Mouse (Mus musculus) cerebellum, adult (tissue): ENCODE data around the gene Fbll1.

Source experiments
- ATAC-seq: cut with Nextera tagmentation; 2 replicates; pipeline ENCODE4 v1.9.2; 2017; ENCODE audit warnings: mild to moderate bottlenecking, moderate library complexity, mixed read lengths; ENCODE audit not compliant: insufficient number of reproducible peaks, low FRiP score, low TSS enrichment

Fbll1 gene

DNA sequence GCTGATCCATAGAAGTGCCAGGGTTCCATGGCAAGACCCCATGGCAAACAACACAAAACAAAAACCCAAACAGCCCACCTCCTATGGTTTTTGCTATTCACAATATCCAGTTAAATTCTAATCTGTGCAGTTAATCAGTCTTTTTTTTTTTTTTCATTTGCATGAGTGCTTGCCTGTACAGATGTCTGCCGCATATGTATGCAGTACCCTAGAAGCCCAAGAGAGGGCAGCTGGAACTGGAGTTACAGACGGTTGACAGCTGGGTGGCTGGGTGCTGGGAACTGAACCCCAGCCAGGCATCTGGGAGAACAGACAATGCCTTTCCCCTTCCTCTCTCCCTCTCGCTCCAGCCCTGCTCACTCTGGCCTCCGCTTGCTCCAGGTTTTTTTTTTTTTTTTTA lies 14.1 kb downstream of the Fbll1 start:
- ATAC-seq: no peak

DNA sequence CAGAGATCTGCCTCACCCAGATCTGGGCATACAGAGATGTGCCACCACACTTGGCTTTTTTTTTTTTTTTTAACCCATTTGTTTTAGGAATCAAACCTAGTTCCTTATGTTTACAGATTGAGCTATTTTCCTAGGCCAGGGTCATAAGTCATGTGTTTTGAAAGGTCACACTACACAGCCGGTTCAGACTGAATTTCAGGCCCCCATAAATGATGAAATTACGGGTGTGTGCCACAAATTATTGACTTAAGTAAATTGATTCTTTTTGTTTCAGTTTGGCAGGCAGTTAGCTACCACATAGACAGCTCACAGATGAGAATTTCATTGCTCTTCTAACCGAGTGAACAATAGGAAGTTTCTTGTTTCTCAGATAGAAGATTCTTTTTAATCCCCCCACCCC lies 14.7 kb downstream of the Fbll1 start:
- no peak for ATAC-seq

DNA sequence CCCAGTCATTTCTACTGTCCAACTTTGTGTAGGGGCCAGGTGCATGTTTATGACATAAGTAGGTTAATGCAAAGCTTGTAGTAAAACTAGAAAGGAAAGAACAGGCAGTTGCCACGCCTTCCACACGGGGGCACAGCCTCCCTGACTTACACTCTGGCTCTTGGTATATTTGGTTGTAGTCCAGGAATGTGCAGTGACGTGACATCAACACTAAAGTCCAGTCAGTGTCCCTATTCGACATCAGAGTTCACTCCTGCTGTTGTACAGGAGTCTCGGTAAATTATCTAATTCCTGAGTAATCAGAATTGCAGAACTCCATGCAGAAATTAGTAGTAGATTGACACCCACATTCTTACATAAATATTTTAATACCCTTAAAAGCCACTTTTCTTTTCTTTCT lies 15.6 kb downstream of the Fbll1 start:
- no peak for ATAC-seq

GRCm38 (mm10) chr11:35782444-35782843 lies 16.2 kb downstream of the Fbll1 start:
- no peak for ATAC-seq

GRCm38 (mm10) chr11:35780336-35780735 lies 18.3 kb downstream of the Fbll1 start:
- ATAC-seq: no peak

- no peak for ATAC-seq
Observed at GRCm38 (mm10) chr11:35776452-35776851, 22.2 kb downstream of the Fbll1 start.

GRCm38 (mm10) chr11:35775606-35776005 lies 23.1 kb downstream of the Fbll1 start:
- no peak for ATAC-seq

- no peak for ATAC-seq
Observed at GRCm38 (mm10) chr11:35770741-35771504, 27.8 kb downstream of the Fbll1 start.

GRCm38 (mm10) chr11:35769746-35770437 lies 28.8 kb downstream of the Fbll1 start:
- peak; percentile 84 for ATAC-seq

DNA sequence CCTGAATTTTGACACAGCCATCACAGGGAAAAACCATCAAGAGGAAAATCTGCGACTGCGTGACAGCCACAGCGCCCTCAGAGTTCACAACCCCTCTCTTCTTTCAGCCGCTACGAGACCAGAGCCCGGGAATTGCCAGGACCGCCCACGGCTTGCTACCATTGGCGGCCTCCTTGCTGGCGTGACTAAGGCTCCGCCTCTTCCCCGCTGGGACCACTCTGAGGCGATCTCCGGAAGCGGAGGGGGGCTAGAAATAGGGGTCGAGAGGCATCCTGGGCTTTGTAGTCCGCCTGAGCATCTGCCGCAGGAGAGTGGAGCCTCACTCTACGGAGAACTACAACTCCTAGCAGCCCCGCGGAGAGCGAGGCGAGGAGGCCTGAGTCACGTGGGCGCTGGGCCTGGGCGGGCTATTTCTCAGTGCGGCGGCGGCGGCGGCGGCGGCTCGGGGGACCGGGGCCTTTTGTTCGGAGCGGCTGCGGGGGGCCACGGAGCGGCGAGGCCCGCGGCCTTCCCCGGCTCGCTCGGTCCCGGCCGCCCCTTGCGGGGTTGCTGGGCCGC lies 29.4 kb downstream of the Fbll1 start, which contains the start of gene Pank3:
TSS of gene Pank3 (plus strand) at position 297 of the 558 bp plus-strand sequence.
- peak; percentile 100 for ATAC-seq

- ATAC-seq: no peak
Observed at GRCm38 (mm10) chr11:35766845-35767244, 31.8 kb downstream of the Fbll1 start.

DNA sequence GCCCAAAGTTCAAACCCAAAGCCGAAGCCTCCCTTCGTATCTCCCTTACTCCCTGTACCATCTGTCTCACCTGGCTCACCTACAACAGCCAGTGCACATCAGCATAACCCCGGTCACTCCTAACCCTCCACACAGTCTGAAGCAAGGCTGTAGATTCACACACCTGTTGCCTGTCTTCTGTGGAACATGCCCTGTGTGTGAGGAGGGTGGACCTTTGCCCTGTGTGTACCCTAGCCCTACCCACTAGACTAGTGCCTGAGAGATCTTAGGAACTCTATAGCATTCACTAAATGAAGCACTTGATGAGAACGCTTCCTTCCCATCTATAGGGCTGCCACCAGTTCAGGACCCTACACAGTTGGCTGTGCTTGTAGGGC lies 38.1 kb downstream of the Fbll1 start:
- no peak for ATAC-seq

- ATAC-seq: no peak
Observed at GRCm38 (mm10) chr11:35760001-35760626, 38.6 kb downstream of the Fbll1 start.

DNA sequence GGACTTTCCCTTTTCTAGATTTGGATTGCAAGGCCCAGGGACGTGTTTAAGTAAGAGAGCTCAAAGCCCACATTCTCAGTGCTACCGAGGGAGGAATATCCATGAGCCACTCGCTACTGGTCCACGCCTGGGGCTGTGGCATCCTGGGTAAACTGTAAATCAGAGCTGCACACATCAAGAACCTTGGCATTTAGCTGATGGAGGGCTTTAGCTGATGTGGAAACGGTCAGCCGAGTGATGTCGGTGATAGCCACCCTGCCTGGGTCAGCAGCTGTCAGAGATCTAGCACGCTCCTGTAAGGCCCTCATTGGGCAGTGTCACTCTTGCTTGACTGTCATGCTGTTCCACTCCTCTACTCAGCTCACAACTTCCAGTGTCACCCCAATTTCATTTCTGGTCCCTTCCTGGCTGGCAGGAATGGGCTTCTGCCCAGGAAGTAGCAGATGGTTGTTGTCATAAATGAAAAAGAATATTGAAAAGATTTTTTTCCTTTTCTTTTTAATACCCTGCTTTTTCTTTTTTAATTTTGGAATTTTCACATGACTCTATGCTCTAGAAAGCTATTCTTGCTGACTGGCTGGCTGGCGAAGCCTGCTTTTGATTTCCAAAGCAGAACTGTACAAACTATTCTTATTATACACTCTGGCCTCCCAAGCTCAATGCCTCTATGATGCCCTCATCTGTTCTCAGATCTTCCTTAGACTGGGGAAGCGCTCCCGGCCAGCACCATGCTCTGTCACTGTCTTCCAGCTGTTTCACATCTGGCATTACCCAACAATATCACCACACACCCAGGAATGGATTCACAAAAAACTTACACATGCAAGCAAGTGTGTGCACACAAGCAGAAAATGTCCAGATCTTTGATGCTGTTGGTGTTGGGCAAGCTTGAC lies 42.0 kb downstream of the Fbll1 start:
- no peak for ATAC-seq

GRCm38 (mm10) chr11:35755546-35755945 lies 43.1 kb downstream of the Fbll1 start:
- no peak for ATAC-seq

DNA sequence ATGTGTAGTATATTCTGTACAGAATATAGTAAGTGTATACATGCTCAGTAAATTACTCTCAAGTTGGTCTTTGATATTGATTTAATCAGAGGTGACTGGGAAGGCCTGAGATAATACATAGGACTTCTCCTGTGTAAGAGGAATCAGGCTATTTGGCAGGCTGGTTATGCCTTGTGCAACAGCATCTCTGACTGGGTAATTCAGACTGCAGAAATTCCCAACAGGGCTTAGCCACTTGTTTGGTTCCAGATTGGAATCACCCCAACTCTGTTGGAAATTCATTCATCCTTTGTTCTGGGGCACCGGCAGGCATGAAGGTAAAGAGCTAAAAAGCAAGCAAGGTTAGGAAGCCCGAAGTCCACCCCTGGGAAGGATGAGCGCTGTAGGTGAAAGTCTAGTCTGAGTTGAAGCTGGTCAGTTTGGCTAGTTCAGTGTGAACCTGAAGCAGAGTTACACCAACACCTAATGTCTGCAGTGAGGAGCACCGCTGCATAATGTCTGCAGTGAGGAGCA lies 43.7 kb downstream of the Fbll1 start:
- no peak for ATAC-seq

- no peak for ATAC-seq
Observed at GRCm38 (mm10) chr11:35750578-35750977, 48.1 kb downstream of the Fbll1 start.
